Mouse (Mus musculus): ENCODE measurements around the gene Gm4567. TPM values are rescaled to one million over a fixed set of nuclear protein-coding genes. Genes with fewer than 3 reads are reported as not detected.

Gm4567 gene
- not detected in 2 replicates for polyA plus RNA-seq (2012; rRNA removed)

DNA sequence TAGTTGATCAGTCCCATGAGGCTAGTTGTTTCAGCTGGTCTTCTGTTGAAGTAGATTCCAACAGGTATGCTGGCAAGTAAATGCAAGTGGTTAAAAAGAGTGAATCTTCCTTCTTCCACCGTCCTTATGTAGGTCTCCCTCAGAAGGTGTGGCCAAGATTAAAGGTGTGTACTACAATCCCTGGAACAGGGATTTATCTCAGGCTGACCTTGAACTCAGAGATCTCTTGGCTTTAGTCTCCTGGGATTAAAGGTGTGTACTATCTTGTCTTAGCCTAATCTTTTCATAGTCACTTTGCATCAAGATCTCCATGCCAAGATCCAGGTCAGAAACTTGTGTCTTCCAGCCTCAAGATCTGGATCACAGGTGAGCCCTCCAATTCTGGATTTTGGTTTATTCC lies at the start of gene Gm4567:
Gene Gm4567 (minus strand): TSS at position 101 of the 400 bp plus-strand sequence.

DNA sequence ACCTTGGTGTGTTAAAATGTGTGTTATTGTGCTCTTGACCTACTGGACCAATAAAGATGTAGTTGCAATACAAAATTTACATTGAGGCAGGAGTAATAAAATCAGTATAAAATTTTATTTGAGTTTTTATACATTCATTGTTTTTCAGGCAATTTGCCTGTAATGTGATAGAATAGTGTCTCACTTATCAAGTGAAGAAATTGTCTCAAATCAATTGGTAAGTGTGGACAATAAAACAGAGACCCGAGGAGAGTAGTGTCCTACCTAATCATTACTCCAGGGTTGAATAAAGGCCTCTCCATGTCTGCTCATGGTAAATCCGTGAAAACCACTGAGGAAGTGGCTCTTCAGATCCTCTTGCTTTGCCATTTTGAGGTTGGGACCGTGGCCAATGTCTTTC lies 41.9 kb upstream of the Gm4567 start, which contains the start of gene Vmn1r157:
Gene Vmn1r157 (plus strand): TSS at position 301 of the 400 bp plus-strand sequence.

DNA sequence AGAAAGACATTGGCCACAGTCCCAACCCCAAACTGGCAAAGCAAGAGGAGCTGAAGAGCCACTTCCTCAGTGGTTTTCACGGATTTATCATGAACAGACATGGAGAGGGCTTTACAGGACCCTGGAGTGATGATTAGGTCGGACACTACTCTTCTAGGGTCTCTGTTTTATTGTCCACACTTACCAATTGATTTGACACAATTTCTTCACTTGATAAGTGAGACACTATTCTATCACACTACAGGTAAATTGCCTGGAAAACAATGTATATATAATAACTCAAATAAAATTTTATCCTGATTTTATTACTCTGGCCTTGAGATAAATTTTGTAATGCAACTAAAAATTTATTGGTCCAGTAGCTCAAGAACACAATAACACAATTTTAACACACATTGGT lies 27.3 kb downstream of the Gm4567 start, which contains the start of gene Gm8693:
Gene Gm8693 (minus strand): TSS at position 101 of the 400 bp plus-strand sequence.

Other genes starting within 250 kb of the Gm4567 start
- not detected in 2 replicates for gene Vmn1r151, start 220.0 kb downstream of the Gm4567 start, polyA plus RNA-seq (2012; rRNA removed)
- not detected in 2 replicates for gene Vmn1r152, start 196.7 kb downstream of the Gm4567 start, polyA plus RNA-seq (2012; rRNA removed)
- gene Gm8677, start 184.8 kb downstream of the Gm4567 start, polyA plus RNA-seq (2012; rRNA removed): not detected in 2 replicates
- gene Gm4201, start 154.4 kb downstream of the Gm4567 start, polyA plus RNA-seq (2012; rRNA removed): not detected in 2 replicates
- gene Gm4565, start 131.6 kb downstream of the Gm4567 start, polyA plus RNA-seq (2012; rRNA removed): not detected in 2 replicates
- gene Vmn1r155, start 61.7 kb downstream of the Gm4567 start, polyA plus RNA-seq (2012; rRNA removed): not detected in 2 replicates
- not detected in 2 replicates for gene Gm8693, start 27.4 kb downstream of the Gm4567 start, polyA plus RNA-seq (2012; rRNA removed)
- not detected in 2 replicates for gene Vmn1r157, start 42.0 kb upstream of the Gm4567 start, polyA plus RNA-seq (2012; rRNA removed)
- gene Vmn1r158, start 71.1 kb upstream of the Gm4567 start, polyA plus RNA-seq (2012; rRNA removed): not detected in 2 replicates
- not detected in 2 replicates for gene Vmn1r159, start 123.9 kb upstream of the Gm4567 start, polyA plus RNA-seq (2012; rRNA removed)
- gene Vmn1r160, start 151.5 kb upstream of the Gm4567 start, polyA plus RNA-seq (2012; rRNA removed): not detected in 2 replicates